Mouse (Mus musculus) ES-E14 (cell line): Measurements from ENCODE around the gene Dnmbp. TPM values are rescaled to one million over a fixed set of nuclear protein-coding genes. Genes with fewer than 3 reads are reported as not detected.

Experiments
- DNase-seq: peaks from one replicate; pipeline ENCODE4 v3.0.0-alpha.2; 2013; ENCODE audit warnings: low read depth, low spot score
- H3K27ac ChIP-seq: 2 replicates; pipeline ENCODE4 v1.5.1; 2012; ENCODE audit warnings: low read depth, mild to moderate bottlenecking, low read length, moderate library complexity, mixed read lengths; ENCODE audit not compliant: poor library complexity, insufficient read depth, severe bottlenecking
- H3K36me3 ChIP-seq: 2 replicates; pipeline ENCODE4 v1.6.1; 2012; ENCODE audit warnings: mild to moderate bottlenecking, low read length, moderate library complexity, mixed read lengths; ENCODE audit not compliant: control insufficient read depth, poor library complexity, insufficient read depth, severe bottlenecking
- H3K4me1 ChIP-seq, 2 experiments: fragments of 150-350 bp in 1 of 2; sonication (generic) in 1 of 2; 2 replicates each; pipeline ENCODE4 v1.6.1; 2012; ENCODE audit warnings: low read length in 2 of 2, mild to moderate bottlenecking in 1 of 2, mixed read lengths in 1 of 2; ENCODE audit not compliant: control insufficient read depth in 2 of 2, insufficient read depth in 2 of 2, poor library complexity in 1 of 2
- H3K4me3 ChIP-seq, 2 experiments: fragments of 150-350 bp in 1 of 2; sonication (generic) in 1 of 2; 2 replicates each; pipeline ENCODE4 v1.5.1; 2012; ENCODE audit warnings: low read length in 2 of 2, low read depth in 1 of 2, mild to moderate bottlenecking in 1 of 2, mixed read lengths in 1 of 2; ENCODE audit not compliant: insufficient read depth in 1 of 2, poor library complexity in 1 of 2, severe bottlenecking in 1 of 2
- H3K9ac ChIP-seq: 2 replicates; pipeline ENCODE4 v1.6.1; 2012; ENCODE audit warnings: low read depth, mild to moderate bottlenecking, low read length, mixed read lengths; ENCODE audit not compliant: poor library complexity, insufficient read depth, severe bottlenecking
- H3K9me3 ChIP-seq: fragments of 150-350 bp; sonication (generic); 2 replicates; pipeline ENCODE4 v1.6.1; 2012; ENCODE audit warnings: low read depth, mild to moderate bottlenecking, low read length; ENCODE audit not compliant: control insufficient read depth, insufficient read depth
- CHD2 ChIP-seq: IDR thresholded peaks from 2 replicates; pipeline ENCODE4 v1.6.1; 2014; ENCODE audit warnings: mild to moderate bottlenecking, low read depth, low read length, inconsistent platforms
- HCFC1 ChIP-seq: IDR thresholded peaks from 2 replicates; pipeline ENCODE4 v1.6.1; 2012; ENCODE audit warnings: low read length, inconsistent platforms, borderline replicate concordance; ENCODE audit not compliant: insufficient read depth
- MAFK ChIP-seq: IDR thresholded peaks from 2 replicates; pipeline ENCODE4 v1.6.1; 2014; ENCODE audit warnings: mild to moderate bottlenecking, low read depth, low read length, inconsistent platforms; ENCODE audit not compliant: insufficient read depth
- ZC3H11A ChIP-seq: IDR thresholded peaks from 2 replicates; pipeline ENCODE4 v1.6.1; 2012; ENCODE audit warnings: low read depth, mild to moderate bottlenecking, inconsistent platforms, low read length, borderline replicate concordance
- ZNF384 ChIP-seq: IDR thresholded peaks from 2 replicates; pipeline ENCODE4 v1.6.1; 2012; ENCODE audit warnings: low read depth, low read length, inconsistent platforms
- in situ Hi-C, 2 experiments: fragments of 600-800 bp; cut with MboI; formaldehyde crosslinking; loops; one replicate each; pipeline ENCODE4 v1.15.1; 2025; ENCODE audit warnings: low sequenced_read_pairs in 2 of 2, inconsistent platforms in 1 of 2; ENCODE audit not compliant: unreplicated experiment in 2 of 2
- total RNA-seq: library from RNA; depleted of rRNA; stranded (reverse); fragments of 300-350 nt; gene quantifications from 2 replicates; pipeline ENCODE4 v1.2.3, GENCODE M21; 2012; rRNA removed

Gene Dnmbp
- total RNA-seq, 1 experiment = 11.5 TPM

- in situ Hi-C loops = no loop called here
- no peaks in the 10 kb centered on the region for H3K9me3 ChIP-seq
- TF ChIP-seq MAFK (no peak), ZC3H11A (no peak), HCFC1 (no peak), ZNF384 (no peak), CHD2 (no peak)
- DNase-seq = no peak
- no peaks in the 10 kb centered on the region for H3K4me1 ChIP-seq
- no peak overlapping the region for H3K4me3 ChIP-seq
- no peaks in the 10 kb centered on the region for H3K36me3 ChIP-seq
- no peak overlapping the region for H3K27ac ChIP-seq
- H3K9ac ChIP-seq = no peak overlapping the region
Measured at GRCm38 (mm10) chr19:43797216-43797615, 142.8 kb downstream of the Dnmbp start.

Other genes starting within 250 kb of the Dnmbp start
- gene Cutc, start 187.2 kb downstream of the Dnmbp start, total RNA-seq = 2.9 and 3.8 TPM in 2 replicates
- gene Cox15, start 187.2 kb downstream of the Dnmbp start, total RNA-seq = 16.9 and 19.8 TPM in 2 replicates
- 1.6 and 3.8 TPM in 2 replicates for gene Abcc2, start 158.0 kb downstream of the Dnmbp start, total RNA-seq
- gene Cpn1, start 46.4 kb upstream of the Dnmbp start, total RNA-seq = 11.3 and 11.8 TPM in 2 replicates
- gene Cyp2c23, start 89.0 kb upstream of the Dnmbp start, total RNA-seq = 0.31 and 0.74 TPM in 2 replicates
- 20.9 and 22.7 TPM in 2 replicates for gene Erlin1, start 129.6 kb upstream of the Dnmbp start, total RNA-seq
- 52.9 and 57.4 TPM in 2 replicates for gene Chuk, start 167.3 kb upstream of the Dnmbp start, total RNA-seq
- gene Cwf19l1, start 195.7 kb upstream of the Dnmbp start, total RNA-seq = 17.9 and 18.6 TPM in 2 replicates
- gene Bloc1s2, start 206.3 kb upstream of the Dnmbp start, total RNA-seq = 77.2 and 80.5 TPM in 2 replicates